Mouse (Mus musculus) gastrocnemius, adult 18-20 months (tissue): ENCODE results near the gene Inpp5a. TPM values are rescaled to one million over a fixed set of nuclear protein-coding genes. Genes with fewer than 3 reads are reported as not detected.

Experiments
- DNase-seq: peaks from one replicate; pipeline ENCODE4 v3.0.0; 2021; ENCODE audit warnings: low spot score
- total RNA-seq, 2 experiments: library from RNA; stranded (reverse); gene quantifications; 2 replicates each; pipeline ENCODE4 v1.2.3; 2021

The Inpp5a gene
- total RNA-seq, 2 experiments from 2014 or later, result 77.1 to 92.8 TPM

GRCm38 (mm10) chr7:139369501-139370088 is 19.3 kb upstream of the Inpp5a start:
- DNase-seq, result no peak

GRCm38 (mm10) chr7:139371389-139371788 is 17.5 kb upstream of the Inpp5a start:
- no peak for DNase-seq

GRCm38 (mm10) chr7:139377381-139377780 is 11.5 kb upstream of the Inpp5a start:
- no peak for DNase-seq

- no peak for DNase-seq
These were observed 10.6 kb upstream of the Inpp5a start for GRCm38 (mm10) chr7:139378355-139378754.

- DNase-seq, result no peak
These were observed 9.2 kb upstream of the Inpp5a start for GRCm38 (mm10) chr7:139379745-139380144.

GRCm38 (mm10) chr7:139380225-139380624 is 8.7 kb upstream of the Inpp5a start:
- no peak for DNase-seq

- no peak for DNase-seq
These were observed 7.0 kb upstream of the Inpp5a start for GRCm38 (mm10) chr7:139381877-139382276.

- DNase-seq, result no peak
These were observed 6.1 kb upstream of the Inpp5a start for GRCm38 (mm10) chr7:139382796-139383195.

- no peak for DNase-seq
These were observed 4.4 kb upstream of the Inpp5a start for GRCm38 (mm10) chr7:139384500-139384899.

- no peak for DNase-seq
These were observed 3.9 kb upstream of the Inpp5a start for GRCm38 (mm10) chr7:139384916-139385530.

- DNase-seq, result no peak
These were observed 1.8 kb upstream of the Inpp5a start for GRCm38 (mm10) chr7:139386933-139387690.

GRCm38 (mm10) chr7:139387921-139388669 is 814 bp upstream of the Inpp5a start:
- DNase-seq, result no peak

GRCm38 (mm10) chr7:139389213-139389761 is 378 bp downstream of the Inpp5a start:
- DNase-seq, result no peak

GRCm38 (mm10) chr7:139390380-139390779 is 1.5 kb downstream of the Inpp5a start:
- DNase-seq, result no peak

GRCm38 (mm10) chr7:139390926-139391325 is 2.0 kb downstream of the Inpp5a start:
- no peak for DNase-seq

- DNase-seq, result no peak
These were observed 2.8 kb downstream of the Inpp5a start for GRCm38 (mm10) chr7:139391691-139392090.

- no peak for DNase-seq
These were observed 3.2 kb downstream of the Inpp5a start for GRCm38 (mm10) chr7:139392106-139392505.

- DNase-seq, result no peak
These were observed 3.9 kb downstream of the Inpp5a start for GRCm38 (mm10) chr7:139392691-139393235.

- peak; percentile 52 for DNase-seq
These were observed 8.6 kb downstream of the Inpp5a start for GRCm38 (mm10) chr7:139397521-139397920.

GRCm38 (mm10) chr7:139398111-139398510 is 9.2 kb downstream of the Inpp5a start:
- no peak for DNase-seq

GRCm38 (mm10) chr7:139398530-139399021 is 9.7 kb downstream of the Inpp5a start:
- DNase-seq, result no peak
